Mouse (Mus musculus) liver, embryonic 11.5 days (tissue): Measurements from ENCODE around the gene Vmn2r14. TPM values are rescaled to one million over a fixed set of nuclear protein-coding genes. Genes with fewer than 3 reads are reported as not detected.
"Not testable (repeated sequence)": the region's sequence is repeated elsewhere in the genome, so short reads cannot be mapped to it uniquely, and the experiment has no call there.

Experiments
- ATAC-seq: fragments of 200-750 bp; cut with Nextera tagmentation; replicated peaks from 2 replicates; pipeline ENCODE4 v1.8.0; 2017; ENCODE audit warnings: moderate number of reproducible peaks, mild to moderate bottlenecking, moderate TSS enrichment, moderate library complexity; ENCODE audit not compliant: low FRiP score
- DNase-seq: peaks from one replicate; pipeline ENCODE4 v3.0.0-alpha.2; 2017; ENCODE audit warnings: low spot score
- H3K27ac ChIP-seq: fragments of 300-500 bp; sonication (generic); 2 replicates; pipeline ENCODE4 v1.5.1; 2014; ENCODE audit warnings: mild to moderate bottlenecking, low read depth, low read length, control low read depth
- H3K27me3 ChIP-seq: fragments of 300-500 bp; sonication (generic); replicated peaks from 2 replicates; pipeline ENCODE4 v1.6.1; 2014; ENCODE audit warnings: low read length, mixed read lengths; ENCODE audit not compliant: control insufficient read depth, insufficient read depth
- H3K36me3 ChIP-seq: fragments of 300-500 bp; sonication (generic); 2 replicates; pipeline ENCODE4 v1.6.1; 2014; ENCODE audit warnings: mild to moderate bottlenecking, low read length, moderate library complexity, mixed read lengths; ENCODE audit not compliant: control insufficient read depth, insufficient read depth
- H3K4me1 ChIP-seq: fragments of 300-500 bp; sonication (generic); replicated peaks from 2 replicates; pipeline ENCODE4 v1.6.1; 2014; ENCODE audit warnings: low read length, mixed read lengths; ENCODE audit not compliant: control insufficient read depth, insufficient read depth
- H3K4me2 ChIP-seq: fragments of 300-500 bp; sonication (generic); 2 replicates; pipeline ENCODE4 v1.6.1; 2014; ENCODE audit warnings: mild to moderate bottlenecking, control low read depth, moderate library complexity
- H3K4me3 ChIP-seq: fragments of 300-500 bp; sonication (generic); 2 replicates; pipeline ENCODE4 v1.5.1; 2014; ENCODE audit warnings: low read depth, low read length, control low read depth
- H3K9ac ChIP-seq: fragments of 300-500 bp; sonication (generic); 2 replicates; pipeline ENCODE4 v1.6.1; 2014; ENCODE audit warnings: low read depth, low read length, control low read depth
- H3K9me3 ChIP-seq: fragments of 300-500 bp; sonication (generic); 2 replicates; pipeline ENCODE4 v1.6.1; 2016; ENCODE audit warnings: low read length, inconsistent platforms, mixed read lengths; ENCODE audit not compliant: control insufficient read depth
- WGBS: fragments of 180-500 bp; shearing (Covaris S2); extraction: QIAGEN DNeasy Blood & Tissue Kit; methylation state at CpG from one replicate; pipeline ENCODE4 v1.1.7; 2014; 5-methylcytosine and 5-hydroxymethylcytosine counted together
- polyA plus RNA-seq: library from polyadenylated mRNA; unstranded; fragments of >200 nt; fragmentation: Nextera tagmentation; extraction: Ambion mirVana; gene quantifications from 2 replicates; pipeline ENCODE4 v1.2.1, GENCODE M21; 2014

The Vmn2r14 gene
- not detected in 2 replicates for polyA plus RNA-seq

- DNase-seq: no peak
- Histone ChIP-seq H3K27me3 (no peaks in the 10 kb centered on the region), H3K27ac (no peak within 1 kb of the TSS), H3K4me1 (no peaks in the 10 kb centered on the region), H3K4me3 (no peak within 1 kb of the TSS), H3K9ac (no peak within 1 kb of the TSS), H3K4me2 (no peak within 1 kb of the TSS), H3K9me3 (no peaks in the 10 kb centered on the region), H3K36me3 (no peaks in the 10 kb centered on the region)
- ATAC-seq: no peak
- 57% methylated on average over 3 of the region's 3 CpGs for WGBS
Measured at GRCm38 (mm10) chr5:109224608-109225007, at the start of gene Vmn2r14. Vmn2r14 (minus strand) TSS chr5:109224708.

- not testable (repeated sequence) for ATAC-seq, H3K4me1 ChIP-seq, H3K4me3 ChIP-seq, H3K9ac ChIP-seq, H3K27me3 ChIP-seq, H3K27ac ChIP-seq, H3K36me3 ChIP-seq, H3K4me2 ChIP-seq, H3K9me3 ChIP-seq, DNase-seq
- 49% methylated on average over 2 of the region's 2 CpGs for WGBS
Measured at GRCm38 (mm10) chr5:109192099-109192498, 32.4 kb downstream of the Vmn2r14 start, which contains the start of gene Vmn2r13. Vmn2r13 (minus strand) TSS chr5:109192199.

GRCm38 (mm10) chr5:109166851-109167250 is 57.7 kb downstream of the Vmn2r14 start:
- H3K9me3 ChIP-seq, H3K4me2 ChIP-seq, H3K9ac ChIP-seq, H3K36me3 ChIP-seq, H3K4me3 ChIP-seq, H3K27ac ChIP-seq, ATAC-seq, H3K4me1 ChIP-seq, DNase-seq, H3K27me3 ChIP-seq: not testable (repeated sequence)
- 71% methylated on average over 4 of the region's 4 CpGs for WGBS

Other genes starting within 250 kb of the Vmn2r14 start
- gene Vmn2r10, start 218.2 kb downstream of the Vmn2r14 start, polyA plus RNA-seq: not detected in 2 replicates
- gene Vmn2r11, start 165.1 kb downstream of the Vmn2r14 start, polyA plus RNA-seq: not detected in 2 replicates
- gene Vmn2r12, start 126.8 kb downstream of the Vmn2r14 start, polyA plus RNA-seq: not detected in 2 replicates
- not detected in 2 replicates for gene Vmn2r13, start 32.5 kb downstream of the Vmn2r14 start, polyA plus RNA-seq
- gene Vmn2r15, start 72.9 kb upstream of the Vmn2r14 start, polyA plus RNA-seq: not detected in 2 replicates
- gene Vmn2r16, start 105.5 kb upstream of the Vmn2r14 start, polyA plus RNA-seq: not detected in 2 replicates
- not detected in 2 replicates for gene Vmn2r17, start 195.0 kb upstream of the Vmn2r14 start, polyA plus RNA-seq